Mouse (Mus musculus) neural tube, embryonic 14.5 days (tissue): Measurements from ENCODE around the gene Vmn2r76. TPM values are rescaled to one million over a fixed set of nuclear protein-coding genes. Genes with fewer than 3 reads are reported as not detected.
"Not testable (repeated sequence)": the region's sequence is repeated elsewhere in the genome, so short reads cannot be mapped to it uniquely, and the experiment has no call there.

Source experiments
- ATAC-seq: fragments of 200-750 bp; cut with Nextera tagmentation; 2 replicates; pipeline ENCODE4 v1.8.0; 2017; ENCODE audit warnings: low read depth, mild to moderate bottlenecking, moderate TSS enrichment, moderate library complexity
- H3K27ac ChIP-seq: fragments of 300-500 bp; sonication (generic); 2 replicates; pipeline ENCODE4 v1.5.1; 2014; ENCODE audit warnings: low read depth, mild to moderate bottlenecking, control low read depth, low read length, moderate library complexity, mixed read lengths
- H3K27me3 ChIP-seq: fragments of 300-500 bp; sonication (generic); 2 replicates; pipeline ENCODE4 v1.6.1; 2014; ENCODE audit warnings: low read length; ENCODE audit not compliant: control insufficient read depth, insufficient read depth
- H3K36me3 ChIP-seq: fragments of 300-500 bp; sonication (generic); 2 replicates; pipeline ENCODE4 v1.6.1; 2014; ENCODE audit warnings: low read length, mixed read lengths; ENCODE audit not compliant: control insufficient read depth, insufficient read depth
- H3K4me1 ChIP-seq: fragments of 300-500 bp; sonication (generic); 2 replicates; pipeline ENCODE4 v1.6.1; 2014; ENCODE audit warnings: low read length; ENCODE audit not compliant: control insufficient read depth, insufficient read depth
- H3K4me2 ChIP-seq: fragments of 300-500 bp; sonication (generic); 2 replicates; pipeline ENCODE4 v1.6.1; 2014; ENCODE audit warnings: mild to moderate bottlenecking, low read depth, low read length, control low read depth
- H3K4me3 ChIP-seq: fragments of 300-500 bp; sonication (generic); 2 replicates; pipeline ENCODE4 v1.5.1; 2014; ENCODE audit warnings: low read depth, low read length, control low read depth, mixed read lengths
- H3K9ac ChIP-seq: fragments of 300-500 bp; sonication (generic); replicated peaks from 2 replicates; pipeline ENCODE4 v1.6.1; 2014; ENCODE audit warnings: low read depth, mild to moderate bottlenecking, control low read depth, low read length, mixed read lengths
- H3K9me3 ChIP-seq: fragments of 300-500 bp; sonication (generic); 2 replicates; pipeline ENCODE4 v1.6.1; 2016; ENCODE audit warnings: low read length; ENCODE audit not compliant: control insufficient read depth
- WGBS: fragments of 180-500 bp; shearing (Covaris S2); extraction: QIAGEN DNeasy Blood & Tissue Kit; methylation state at CpG from one replicate; pipeline ENCODE4 v1.1.7; 2014; 5-methylcytosine and 5-hydroxymethylcytosine counted together
- polyA plus RNA-seq: library from polyadenylated mRNA; unstranded; fragments of >200 nt; fragmentation: Nextera tagmentation; extraction: Ambion mirVana; gene quantifications from 2 replicates; pipeline ENCODE4 v1.2.1, GENCODE M21; 2014

Vmn2r76 gene
- polyA plus RNA-seq: not detected in 2 replicates

GRCm38 (mm10) chr7:86246208-86246607, at the start of gene Vmn2r76:
Vmn2r76 (minus strand) TSS chr7:86246308.
- H3K36me3 ChIP-seq: no peaks in the 10 kb centered on the region
- H3K4me3 ChIP-seq: no peak within 1 kb of the TSS
- H3K9me3 ChIP-seq: no peaks in the 10 kb centered on the region
- H3K9ac ChIP-seq: no peak within 1 kb of the TSS
- no peaks in the 10 kb centered on the region for H3K27me3 ChIP-seq
- no peak within 1 kb of the TSS for H3K4me2 ChIP-seq
- ATAC-seq: no peak
- no peaks in the 10 kb centered on the region for H3K4me1 ChIP-seq
- no peak within 1 kb of the TSS for H3K27ac ChIP-seq
- WGBS: 77% methylated on average over 1 of the region's 1 CpGs

- H3K4me2 ChIP-seq: no peak within 1 kb of the TSS
- no peaks in the 10 kb centered on the region for H3K36me3 ChIP-seq
- no peak within 1 kb of the TSS for H3K9ac ChIP-seq
- no peaks in the 10 kb centered on the region for H3K9me3 ChIP-seq
- H3K4me1 ChIP-seq: no peaks in the 10 kb centered on the region
- no peak within 1 kb of the TSS for H3K27ac ChIP-seq
- WGBS: 68% methylated on average over 1 of the region's 1 CpGs
- ATAC-seq: no peak
- H3K4me3 ChIP-seq: no peak within 1 kb of the TSS
- H3K27me3 ChIP-seq: no peaks in the 10 kb centered on the region
Observed at GRCm38 (mm10) chr7:86277072-86277471, 31.0 kb upstream of the Vmn2r76 start, which contains the start of gene Olfr310. Olfr310 (minus strand) TSS chr7:86277172.

- H3K9ac ChIP-seq: no peak overlapping the region
- H3K36me3 ChIP-seq: no peaks in the 10 kb centered on the region
- H3K9me3 ChIP-seq: no peaks in the 10 kb centered on the region
- no peak overlapping the region for H3K4me2 ChIP-seq
- no peak overlapping the region for H3K4me3 ChIP-seq
- ATAC-seq: peak; percentile 82
- no peak overlapping the region for H3K27ac ChIP-seq
- H3K4me1 ChIP-seq: no peaks in the 10 kb centered on the region
- H3K27me3 ChIP-seq: no peaks in the 10 kb centered on the region
Observed at GRCm38 (mm10) chr7:86211345-86211744, 34.8 kb downstream of the Vmn2r76 start.

- WGBS: 60% methylated on average over 1 of the region's 1 CpGs
- not testable (repeated sequence) for H3K27ac ChIP-seq, H3K4me3 ChIP-seq, ATAC-seq, H3K4me1 ChIP-seq, H3K9ac ChIP-seq, H3K27me3 ChIP-seq, H3K4me2 ChIP-seq, H3K36me3 ChIP-seq, H3K9me3 ChIP-seq
Observed at GRCm38 (mm10) chr7:86171678-86172077, 74.4 kb downstream of the Vmn2r76 start, which contains the start of gene Vmn2r75. Vmn2r75 (minus strand) TSS chr7:86171778.

Other genes with a start within 250 kb of the Vmn2r76 start
- gene Vmn2r75, start 74.5 kb downstream of the Vmn2r76 start, polyA plus RNA-seq: not detected in 2 replicates
- not detected in 2 replicates for gene Olfr310, start 30.9 kb upstream of the Vmn2r76 start, polyA plus RNA-seq
- not detected in 2 replicates for gene Olfr309, start 67.4 kb upstream of the Vmn2r76 start, polyA plus RNA-seq
- gene Olfr308, start 79.3 kb upstream of the Vmn2r76 start, polyA plus RNA-seq: not detected in 2 replicates
- not detected in 2 replicates for gene Olfr307, start 91.3 kb upstream of the Vmn2r76 start, polyA plus RNA-seq
- gene Olfr305, start 120.6 kb upstream of the Vmn2r76 start, polyA plus RNA-seq: not detected in 2 replicates
- not detected in 2 replicates for gene Olfr304, start 140.3 kb upstream of the Vmn2r76 start, polyA plus RNA-seq
- not detected in 2 replicates for gene Olfr303, start 151.5 kb upstream of the Vmn2r76 start, polyA plus RNA-seq
- gene Olfr301, start 157.5 kb upstream of the Vmn2r76 start, polyA plus RNA-seq: not detected in 2 replicates
- not detected in 2 replicates for gene Olfr299, start 213.6 kb upstream of the Vmn2r76 start, polyA plus RNA-seq
- gene Olfr298, start 246.2 kb upstream of the Vmn2r76 start, polyA plus RNA-seq: not detected in 2 replicates